Mouse (Mus musculus): ENCODE measurements at regions not wholly inside any gene's neighbourhood (a gene's known extent, or its start where the extent isn't known, plus 50 kb on each side); places are given as distances from the start of the nearest gene placed in this dataset.

GRCm38 (mm10) chr5:57102897-57103296 lies 614.9 kb upstream of the Pcdh7 start:
- Histone ChIP-seq H3K9me3 (ENCODE audit: low read length) (no peaks in the 10 kb centered on the region), H3K4me2 (ENCODE audit: low read depth) (no peak overlapping the region), H3K4me1 (ENCODE audit: insufficient read depth) (no peaks in the 10 kb centered on the region), H3K9ac (no peak overlapping the region), H3K27me3 (ENCODE audit: insufficient read depth, low read length) (no peaks in the 10 kb centered on the region), H3K4me3 (ENCODE audit: low read depth, low read length) (no peak overlapping the region), H3K36me3 (ENCODE audit: insufficient read depth) (no peaks in the 10 kb centered on the region), H3K27ac (ENCODE audit: low read depth, low read length) (no peak overlapping the region)
- ATAC-seq (no peak), DNase-seq (no peak)
- TF ChIP-seq CTCF (IDR thresholded peaks at IDR 0.05; ENCODE audit: low read depth), result no peak

- H3K9me3 ChIP-seq (ENCODE audit: low read length), result no peaks in the 10 kb centered on the region
- 79% methylated on average over 1 of the region's 1 CpGs for WGBS
- H3K9ac ChIP-seq, result no peak overlapping the region
- no peak for DNase-seq
- no peak overlapping the region for H3K4me3 ChIP-seq (ENCODE audit: low read depth, low read length)
- no peak overlapping the region for H3K27ac ChIP-seq (ENCODE audit: low read depth, low read length)
- no peaks in the 10 kb centered on the region for H3K4me1 ChIP-seq (ENCODE audit: insufficient read depth)
- H3K36me3 ChIP-seq (ENCODE audit: insufficient read depth), result no peaks in the 10 kb centered on the region
- no peaks in the 10 kb centered on the region for H3K27me3 ChIP-seq (ENCODE audit: insufficient read depth, low read length)
- peak; percentile 29 for TF ChIP-seq CTCF (IDR thresholded peaks at IDR 0.05; ENCODE audit: low read depth)
- ATAC-seq, result no peak
- no peak overlapping the region for H3K4me2 ChIP-seq (ENCODE audit: low read depth)
These were observed 589.3 kb upstream of the Pcdh7 start for GRCm38 (mm10) chr5:57128478-57128877.
